Mouse (Mus musculus) layer of hippocampus, adult 2 months (tissue): ENCODE results near the gene Ccdc57. TPM values are rescaled to one million over a fixed set of nuclear protein-coding genes. Genes with fewer than 3 reads are reported as not detected.
A peak's percentile ranks its signal among the peaks of the same experiment; 100 is the strongest.
"Not testable (repeated sequence)": the region's sequence is repeated elsewhere in the genome, so short reads cannot be mapped to it uniquely, and the experiment has no call there.

Experiments
- DNase-seq, 2 experiments: peaks; one replicate each; pipeline ENCODE4 v3.0.0; 2022; ENCODE audit warnings: low spot score in 2 of 2
- H3K27ac ChIP-seq: fragments of 200-600 bp; 2 replicates; pipeline ENCODE4 v1.8.1; 2022
- H3K4me3 ChIP-seq: fragments of 200-600 bp; 2 replicates; pipeline ENCODE4 v1.8.1; 2022; ENCODE audit warnings: mild to moderate bottlenecking
- CTCF ChIP-seq: fragments of 200-600 bp; conservative IDR thresholded peaks from 2 replicates; pipeline ENCODE4 v1.8.1; 2022; ENCODE audit warnings: antibody characterized with exemption, mild to moderate bottlenecking, moderate library complexity
- total RNA-seq, 2 experiments: library from RNA; stranded (reverse); gene quantifications; 2 replicates each; pipeline ENCODE4 v1.2.3; 2021

Ccdc57 gene
- total RNA-seq, 2 experiments from 2014 or later = 8.4 to 8.7 TPM

DNA sequence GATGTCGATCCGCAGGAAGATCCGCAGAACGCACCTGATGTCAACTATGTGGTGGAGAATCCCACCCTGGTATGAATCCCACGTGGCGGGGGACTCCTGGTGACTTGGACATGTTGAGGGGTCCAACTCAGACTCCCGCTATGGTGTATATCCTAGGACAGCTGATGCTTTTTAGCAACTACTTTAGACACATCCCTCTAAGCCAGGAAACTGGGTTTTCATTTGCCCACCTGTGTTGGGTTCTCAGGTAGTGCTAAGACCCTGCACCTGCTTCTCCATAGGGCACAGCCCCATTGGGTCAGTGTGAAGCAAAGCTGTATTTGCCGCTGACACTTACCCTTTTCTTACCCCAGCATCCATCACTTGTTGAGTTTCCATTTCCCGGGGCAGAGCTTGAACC, 147.5 kb downstream of the Ccdc57 start:
- H3K4me3 ChIP-seq = peak overlapping the region; percentile 92
- DNase-seq = no peak
- TF ChIP-seq CTCF = no peak
- peak overlapping the region; percentile 89 for H3K27ac ChIP-seq

DNA sequence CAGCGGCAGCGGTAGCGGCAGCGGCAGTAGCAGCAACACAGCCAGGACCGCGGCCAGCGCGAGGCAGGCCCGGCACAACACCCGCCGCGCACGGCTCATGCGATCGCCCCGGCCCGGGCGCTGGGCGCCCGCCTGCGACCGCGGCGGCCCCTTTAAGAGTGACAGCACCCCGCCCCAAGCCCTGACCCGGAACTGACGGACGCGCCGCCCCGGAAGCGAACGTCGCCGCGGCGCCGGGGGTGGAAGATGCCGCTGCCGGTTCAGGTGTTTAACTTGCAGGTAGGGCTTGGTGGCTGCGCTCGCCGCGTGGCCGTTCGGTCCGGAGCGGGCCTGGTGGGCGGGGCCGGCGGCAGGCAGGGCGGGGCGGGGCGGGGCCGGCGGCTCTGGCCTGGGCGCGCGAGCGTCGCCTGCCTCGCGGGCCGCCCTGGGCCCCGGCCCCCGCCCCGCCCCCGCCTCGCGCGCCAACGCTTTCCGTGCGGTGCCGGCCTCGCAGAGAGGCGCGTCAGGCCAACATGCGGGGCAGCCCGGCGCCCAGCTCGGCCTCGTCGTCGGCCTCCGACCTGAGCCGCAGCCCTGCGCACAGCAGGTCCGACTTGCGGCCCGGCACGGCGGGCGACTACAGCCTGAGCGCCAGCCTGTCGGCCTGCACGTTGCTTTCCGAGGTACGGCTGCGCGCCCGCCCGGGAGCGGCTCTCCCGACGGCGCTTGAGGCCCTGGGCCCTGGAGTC, 148.4 kb downstream of the Ccdc57 start, which contains the start of the genes Rfng and Gps1:
TSS of gene Rfng (minus strand) at position 144 of the 728 bp plus-strand sequence.
TSS of gene Gps1 (plus strand) at position 209 of the 728 bp plus-strand sequence.
- DNase-seq = peak; percentile 81 to 83
- H3K27ac ChIP-seq = peak within 1 kb of the TSS; percentile 95
- TF ChIP-seq CTCF = no peak
- peak within 1 kb of the TSS; percentile 92 for H3K4me3 ChIP-seq

DNA sequence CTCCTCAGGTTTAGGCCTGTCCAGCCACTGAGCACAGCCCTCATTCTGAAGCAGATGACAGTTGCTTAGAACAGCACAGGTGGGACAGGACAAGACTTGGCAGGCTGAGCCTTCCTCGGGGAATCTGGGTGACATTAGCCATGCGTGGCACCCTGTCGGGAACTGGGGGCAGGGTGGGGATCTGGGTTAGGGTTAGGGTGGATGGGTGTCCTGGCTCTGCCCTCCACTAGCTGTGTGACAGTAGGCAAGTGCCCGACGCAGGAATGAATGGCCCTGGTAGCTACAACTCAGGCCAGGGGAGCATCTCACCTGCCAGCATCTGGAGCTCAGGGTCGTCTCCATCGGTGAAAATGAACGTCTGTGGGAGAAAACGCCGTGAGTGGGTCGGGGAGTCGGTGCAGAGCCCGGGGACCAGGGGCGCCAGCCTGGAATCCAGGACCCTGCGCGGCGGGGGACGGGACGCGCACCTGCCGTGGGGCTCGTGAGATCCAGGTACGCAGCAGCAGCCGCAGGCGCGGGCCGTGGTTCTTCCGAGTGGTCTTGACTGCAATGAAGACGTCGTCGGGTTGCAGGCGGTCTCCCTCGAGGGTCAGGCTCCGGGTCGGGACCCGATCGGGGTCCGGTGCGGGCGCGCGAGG, 149.1 kb downstream of the Ccdc57 start:
- no peak for DNase-seq
- Histone ChIP-seq H3K27ac (peak overlapping the region; percentile 95), H3K4me3 (peak overlapping the region; percentile 92)
- no peak for TF ChIP-seq CTCF

DNA sequence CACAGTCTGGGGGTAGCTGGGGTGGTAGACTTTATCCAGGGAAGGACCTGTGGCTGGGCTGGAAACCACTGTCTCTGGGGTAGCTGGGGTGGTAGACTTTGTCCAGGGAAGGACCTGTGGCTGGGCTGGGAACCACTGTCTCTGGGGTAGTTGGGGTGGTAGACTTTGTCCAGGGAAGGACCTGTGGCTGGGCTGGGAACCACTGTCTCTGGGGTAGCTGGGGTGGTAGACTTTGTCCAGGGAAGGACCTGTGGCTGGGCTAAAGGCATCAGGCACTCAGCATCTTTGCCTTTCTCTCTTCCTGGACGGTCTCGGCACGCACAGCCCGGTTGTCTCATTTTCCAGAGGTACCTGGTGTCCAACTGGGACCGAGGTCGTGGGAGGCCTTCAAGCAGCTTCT, 151.3 kb downstream of the Ccdc57 start:
- not testable (repeated sequence) for H3K4me3 ChIP-seq, H3K27ac ChIP-seq
- DNase-seq = peak in 1 of 2 experiments; percentile 2

DNA sequence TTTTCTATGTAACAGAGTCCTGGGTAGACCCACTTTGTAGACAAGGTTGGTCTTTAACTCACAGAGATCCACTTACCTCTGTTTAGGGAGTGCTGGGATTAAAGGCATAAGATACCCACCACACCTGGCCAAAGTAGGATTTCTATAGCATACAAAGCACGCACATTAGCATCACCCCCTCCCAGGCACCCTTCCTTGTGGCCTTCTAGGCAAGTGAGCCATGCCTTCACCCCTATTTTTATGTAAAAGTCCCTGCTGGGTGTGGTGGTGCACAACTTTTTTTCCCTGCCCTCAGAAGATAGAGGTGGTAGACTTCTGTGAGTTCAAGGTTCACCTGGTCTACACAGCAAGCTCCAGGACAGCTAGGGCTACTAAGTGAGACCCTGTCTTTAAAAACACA, 152.8 kb downstream of the Ccdc57 start:
- Histone ChIP-seq H3K27ac (no peak overlapping the region), H3K4me3 (no peak overlapping the region)
- no peak for DNase-seq
- no peak for TF ChIP-seq CTCF

DNA sequence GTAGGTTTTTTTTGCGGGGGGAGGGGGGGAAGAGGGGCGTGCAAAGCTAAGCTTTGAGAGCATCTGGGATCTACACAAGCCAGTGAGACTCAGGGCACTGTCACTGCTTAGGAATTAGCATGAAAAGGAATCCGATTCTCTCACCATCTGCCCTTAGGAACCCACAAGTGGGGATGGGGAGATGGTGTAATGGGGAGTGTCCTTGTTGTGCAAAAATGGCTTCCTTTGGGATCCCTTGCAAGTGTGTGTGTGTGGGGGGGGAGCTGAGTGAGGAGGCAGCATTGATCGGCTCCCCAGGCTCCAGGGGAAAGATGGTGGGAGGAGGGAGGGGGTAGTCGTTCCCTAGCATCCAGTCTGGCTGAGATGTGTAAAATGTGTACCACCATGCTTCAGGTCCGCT, 155.5 kb downstream of the Ccdc57 start:
- H3K4me3 ChIP-seq = no peak overlapping the region
- DNase-seq = no peak
- TF ChIP-seq CTCF = no peak
- no peak overlapping the region for H3K27ac ChIP-seq

Other genes with a start within 250 kb of the Ccdc57 start
- 10 to 100 TPM; 13.1 to 16.9 TPM for gene Cenpx, start 219.1 kb downstream of the Ccdc57 start, total RNA-seq
- gene Lrrc45, start 218.9 kb downstream of the Ccdc57 start, total RNA-seq = 10 to 100 TPM; 60.0 to 70.4 TPM
- gene Rac3, start 211.4 kb downstream of the Ccdc57 start, total RNA-seq = 10 to 100 TPM; 36.4 to 38.2 TPM
- 10 to 100 TPM in 1 of 2 experiments, 1 to 10 TPM in 1; 9.9 to 11.3 TPM for gene Dcxr, start 205.6 kb downstream of the Ccdc57 start, total RNA-seq
- 1 to 10 TPM; 1.3 to 4.9 TPM for gene Cbr2, start 200.8 kb downstream of the Ccdc57 start, total RNA-seq
- gene Hmga1b, start 170.1 kb downstream of the Ccdc57 start, total RNA-seq = 10 to 100 TPM; 20.8 to 24.1 TPM
- gene Rfng, start 148.7 kb downstream of the Ccdc57 start, total RNA-seq = 10 to 100 TPM; 67.7 to 69.7 TPM
- gene Gps1, start 148.6 kb downstream of the Ccdc57 start, total RNA-seq = 100 to 1,000 TPM; 150 to 153 TPM
- 10 to 100 TPM; 45.6 to 46.2 TPM for gene Dus1l, start 136.5 kb downstream of the Ccdc57 start, total RNA-seq
- gene Fasn, start 108.3 kb downstream of the Ccdc57 start, total RNA-seq = 100 to 1,000 TPM; 184 to 185 TPM
- 1 to 10 TPM; 1.6 to 1.9 TPM for gene Slc16a3, start 15.6 kb upstream of the Ccdc57 start, total RNA-seq
- gene Csnk1d, start 58.5 kb upstream of the Ccdc57 start, total RNA-seq = 100 to 1,000 TPM; 133 to 136 TPM
- gene Cd7, start 106.5 kb upstream of the Ccdc57 start, total RNA-seq = not detected
- not detected for gene Sectm1b, start 130.7 kb upstream of the Ccdc57 start, total RNA-seq
- not detected for gene Sectm1a, start 148.3 kb upstream of the Ccdc57 start, total RNA-seq
- gene Tex19.2, start 185.8 kb upstream of the Ccdc57 start, total RNA-seq = not detected
- gene Tex19.1, start 213.3 kb upstream of the Ccdc57 start, total RNA-seq = not detected
- under 1 TPM in 1 of 2 experiments, not detected in 1; 0.27 TPM for gene Uts2r, start 227.4 kb upstream of the Ccdc57 start, total RNA-seq